Mouse (Mus musculus) neural tube, embryonic 15.5 days (tissue): ENCODE data around the gene Sap30. TPM values are rescaled to one million over a fixed set of nuclear protein-coding genes. Genes with fewer than 3 reads are reported as not detected.
A peak's percentile ranks its signal among the peaks of the same experiment; 100 is the strongest.

Experiments used
- ATAC-seq: fragments of 200-750 bp; cut with Nextera tagmentation; 2 replicates; pipeline ENCODE4 v1.8.0; 2017; ENCODE audit warnings: mild to moderate bottlenecking, moderate TSS enrichment, moderate library complexity; ENCODE audit not compliant: low FRiP score
- H3K27ac ChIP-seq: fragments of 300-500 bp; sonication (generic); replicated peaks from 2 replicates; pipeline ENCODE4 v1.5.1; 2015; ENCODE audit warnings: mild to moderate bottlenecking, inconsistent platforms
- H3K27me3 ChIP-seq: fragments of 300-500 bp; sonication (generic); replicated peaks from 2 replicates; pipeline ENCODE4 v1.6.1; 2015; ENCODE audit warnings: inconsistent platforms
- H3K36me3 ChIP-seq: fragments of 300-500 bp; sonication (generic); 2 replicates; pipeline ENCODE4 v1.6.1; 2015; ENCODE audit warnings: inconsistent platforms
- H3K4me1 ChIP-seq: fragments of 300-500 bp; sonication (generic); 2 replicates; pipeline ENCODE4 v1.6.1; 2015; ENCODE audit warnings: inconsistent platforms
- H3K4me2 ChIP-seq: fragments of 300-500 bp; sonication (generic); 2 replicates; pipeline ENCODE4 v1.6.1; 2015; ENCODE audit warnings: inconsistent platforms, mild to moderate bottlenecking, moderate library complexity
- H3K4me3 ChIP-seq: fragments of 300-500 bp; sonication (generic); replicated peaks from 2 replicates; pipeline ENCODE4 v1.5.1; 2015; ENCODE audit warnings: mild to moderate bottlenecking, inconsistent platforms
- H3K9ac ChIP-seq: fragments of 300-500 bp; sonication (generic); replicated peaks from 2 replicates; pipeline ENCODE4 v1.6.1; 2015; ENCODE audit warnings: mild to moderate bottlenecking, inconsistent platforms
- H3K9me3 ChIP-seq: fragments of 300-500 bp; sonication (generic); replicated peaks from 2 replicates; pipeline ENCODE4 v1.6.1; 2016; ENCODE audit warnings: inconsistent platforms
- WGBS: fragments of 180-500 bp; shearing (Covaris S2); methylation state at CpG from one replicate; pipeline ENCODE4 v1.1.7; 2015; ENCODE audit warnings: mixed read lengths; 5-methylcytosine and 5-hydroxymethylcytosine counted together
- polyA plus RNA-seq: library from polyadenylated mRNA; unstranded; fragments of >200 nt; fragmentation: Nextera tagmentation; extraction: Ambion mirVana; gene quantifications from 2 replicates; pipeline ENCODE4 v1.2.1, GENCODE M21; 2015

Sap30 gene
- polyA plus RNA-seq, 1 experiment from 2014 or later: 25.0 TPM

DNA sequence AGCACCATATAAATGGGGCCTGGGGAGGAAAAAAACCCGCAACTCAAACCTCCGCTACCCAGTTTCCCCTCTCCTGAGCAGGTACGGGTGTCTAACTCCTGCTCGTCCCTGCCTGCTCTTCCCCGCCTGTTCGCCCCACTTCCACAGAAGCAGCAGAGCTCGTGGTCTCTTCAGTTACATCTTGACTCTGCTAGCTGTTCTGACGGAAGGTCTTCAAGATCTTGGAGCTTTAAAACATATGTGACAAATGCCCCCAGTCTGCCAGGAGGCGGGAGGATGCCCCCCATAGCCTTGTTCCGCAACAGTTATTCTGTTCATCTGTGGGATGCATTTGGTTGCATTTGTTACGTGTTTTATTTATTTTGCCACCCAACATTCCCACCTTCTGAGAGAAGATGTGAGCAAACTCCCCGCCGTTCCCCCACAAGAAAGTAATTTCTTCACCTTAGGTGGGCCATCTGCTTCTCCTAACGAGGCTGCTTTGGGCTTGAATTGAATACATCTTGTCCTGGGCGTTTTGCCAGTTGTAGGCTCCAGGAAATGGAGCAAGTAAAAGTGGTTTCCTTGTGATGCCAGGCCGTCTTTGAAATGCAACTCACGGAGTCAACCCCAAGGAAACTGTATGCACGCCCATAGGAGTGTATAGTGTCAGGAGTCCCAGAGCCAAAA, 51.8 kb downstream of the Sap30 start:
- H3K4me3 ChIP-seq: no peak overlapping the region
- 0 out of 2 replicates have a peak, but pooled peaks have one; percentile 65 for ATAC-seq
- no peaks in the 10 kb centered on the region for H3K27me3 ChIP-seq
- H3K36me3 ChIP-seq: no peaks in the 10 kb centered on the region
- 50% methylated on average over 18 of the region's 18 CpGs for WGBS
- peak overlapping the region; percentile 61 for H3K27ac ChIP-seq
- H3K9me3 ChIP-seq: no peaks in the 10 kb centered on the region
- peak overlapping the region; percentile 6; the same call in 1 of the 2 replicates for H3K4me2 ChIP-seq
- H3K9ac ChIP-seq: no peak overlapping the region
- H3K4me1 ChIP-seq: peaks cover 10% of the 10 kb centered on the region

DNA sequence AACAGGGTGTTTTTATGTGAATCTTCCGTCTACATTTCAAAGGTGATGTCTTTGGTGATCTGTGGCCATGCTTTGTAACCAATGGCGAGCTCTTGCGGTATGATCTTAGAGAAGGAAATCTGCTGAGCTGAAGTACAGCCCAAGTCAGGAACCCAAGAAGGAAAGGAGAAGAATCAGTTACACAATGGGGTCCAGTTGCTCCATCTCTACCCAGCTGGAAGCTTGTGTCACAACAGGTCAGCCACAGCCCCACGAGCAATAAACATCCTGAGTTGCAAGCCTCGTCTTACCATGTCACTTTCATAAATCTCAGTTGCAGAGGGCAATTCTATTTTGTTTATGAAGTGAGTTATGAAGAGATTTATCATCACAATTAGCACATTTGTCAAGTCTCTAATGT, 54.9 kb downstream of the Sap30 start:
- WGBS: 84% methylated on average over 5 of the region's 5 CpGs
- H3K9ac ChIP-seq: no peak overlapping the region
- H3K36me3 ChIP-seq: no peaks in the 10 kb centered on the region
- H3K4me2 ChIP-seq: no peak overlapping the region
- peaks cover 16% of the 10 kb centered on the region for H3K4me1 ChIP-seq
- H3K27ac ChIP-seq: no peak overlapping the region
- ATAC-seq: no peak
- H3K4me3 ChIP-seq: no peak overlapping the region
- no peaks in the 10 kb centered on the region for H3K9me3 ChIP-seq
- 0 out of 2 replicates have a peak, but pooled peaks cover 3% of the 10 kb centered on the region for H3K27me3 ChIP-seq

Other genes starting within 250 kb of the Sap30 start
- 1.0 TPM in 1 of 2 replicates, not detected in the other for gene Hand2, start 166.9 kb downstream of the Sap30 start, polyA plus RNA-seq
- gene Scrg1, start 31.9 kb downstream of the Sap30 start, polyA plus RNA-seq: 12.5 and 13.0 TPM in 2 replicates
- gene Hmgb2, start 24.0 kb upstream of the Sap30 start, polyA plus RNA-seq: 41.8 and 135 TPM in 2 replicates
- 11.7 and 15.0 TPM in 2 replicates for gene Galnt7, start 165.2 kb upstream of the Sap30 start, polyA plus RNA-seq